Mouse (Mus musculus) telencephalon, adult 2 months (tissue): Measurements from ENCODE around the gene Cdh23.
"Not testable (repeated sequence)": the region's sequence is repeated elsewhere in the genome, so short reads cannot be mapped to it uniquely, and the experiment has no call there.

Experiments used
- DNase-seq: peaks from one replicate; pipeline ENCODE4 v3.0.0-alpha.2; 2011; ENCODE audit warnings: low read depth, low spot score

Cdh23 gene

GRCm38 (mm10) chr10:60696390-60696789 lies at the start of gene Cdh23:
Gene Cdh23 (minus strand): TSS chr10:60696490.
- no peak for DNase-seq

DNA sequence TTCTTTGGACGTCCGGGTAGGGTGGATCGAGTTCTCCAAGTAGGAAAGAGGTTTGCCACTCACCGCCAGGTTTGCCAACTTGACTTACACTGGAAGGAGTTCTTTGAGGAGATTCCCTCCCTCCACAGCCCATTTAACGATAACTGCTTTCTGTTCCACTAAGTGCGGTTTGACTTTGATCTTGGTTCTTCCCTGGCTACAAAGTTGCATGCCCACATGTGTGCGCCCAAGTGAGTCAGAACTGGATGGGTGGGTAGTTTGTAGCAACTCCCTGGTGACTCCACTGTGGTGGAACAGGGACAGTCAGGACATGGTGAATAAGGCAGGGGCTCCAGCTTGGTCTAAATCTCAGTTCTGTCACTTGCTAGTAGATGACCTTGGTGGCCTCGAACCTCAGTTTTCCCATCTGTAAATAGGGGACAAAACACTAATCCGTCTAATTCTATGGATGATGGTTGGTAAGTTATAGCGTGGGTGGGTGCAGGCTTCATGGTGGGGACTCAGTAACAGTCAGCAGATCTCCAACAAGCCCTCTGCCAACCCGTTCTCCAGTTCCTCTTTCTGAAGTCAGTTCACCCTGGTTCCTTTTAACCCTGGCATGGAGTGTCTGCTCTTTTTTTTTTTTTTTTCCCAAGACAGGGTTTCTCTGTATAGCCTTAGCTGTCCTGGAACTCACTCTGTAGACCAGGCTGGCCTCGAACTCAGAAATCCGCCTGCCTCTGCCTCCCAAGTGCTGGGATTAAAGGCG lies 48.4 kb upstream of the Cdh23 start:
- no peak for DNase-seq

GRCm38 (mm10) chr10:60743681-60744080 lies 47.4 kb upstream of the Cdh23 start:
- DNase-seq = no peak

DNA sequence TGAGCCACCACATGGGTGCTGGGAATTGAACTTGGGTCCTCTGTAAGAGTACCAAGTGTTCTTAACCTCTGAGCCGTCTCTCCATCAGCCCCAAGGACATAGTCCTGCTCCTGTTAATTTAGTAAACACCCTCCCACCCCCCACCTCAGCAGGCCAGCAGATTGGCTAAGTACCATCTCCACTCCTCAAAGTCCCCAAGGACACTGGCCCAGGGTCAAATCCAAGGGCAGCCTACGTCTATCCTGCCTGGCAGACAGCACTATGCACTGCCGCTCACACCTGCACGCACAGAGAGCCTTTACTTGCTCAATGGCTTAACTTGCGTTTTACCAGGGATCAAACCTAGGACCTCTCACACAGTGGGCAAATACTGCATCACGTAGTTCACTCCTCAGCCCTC lies 46.7 kb upstream of the Cdh23 start:
- DNase-seq = no peak

- DNase-seq = not testable (repeated sequence)
Observed at GRCm38 (mm10) chr10:60742296-60742695, 46.0 kb upstream of the Cdh23 start.

DNA sequence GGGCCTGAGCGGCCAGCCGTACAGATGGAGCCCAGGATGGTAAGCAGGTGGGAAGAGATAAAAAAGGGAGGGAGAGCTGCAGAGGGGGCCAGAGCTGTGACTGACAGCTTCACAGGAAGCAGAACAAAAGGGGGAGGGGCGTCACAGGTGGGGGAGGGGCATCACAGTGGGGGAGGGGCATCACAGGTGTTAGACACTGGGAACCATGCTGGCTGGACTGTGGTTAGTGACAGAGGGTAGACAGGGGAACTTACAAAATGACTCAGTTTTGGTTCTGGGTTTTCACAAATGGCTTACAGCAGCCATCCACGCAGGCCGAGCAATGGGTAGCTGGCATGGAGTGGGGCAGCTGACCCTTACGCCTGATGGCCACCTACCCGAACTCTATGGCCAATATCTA lies 45.1 kb upstream of the Cdh23 start:
- DNase-seq = no peak

DNA sequence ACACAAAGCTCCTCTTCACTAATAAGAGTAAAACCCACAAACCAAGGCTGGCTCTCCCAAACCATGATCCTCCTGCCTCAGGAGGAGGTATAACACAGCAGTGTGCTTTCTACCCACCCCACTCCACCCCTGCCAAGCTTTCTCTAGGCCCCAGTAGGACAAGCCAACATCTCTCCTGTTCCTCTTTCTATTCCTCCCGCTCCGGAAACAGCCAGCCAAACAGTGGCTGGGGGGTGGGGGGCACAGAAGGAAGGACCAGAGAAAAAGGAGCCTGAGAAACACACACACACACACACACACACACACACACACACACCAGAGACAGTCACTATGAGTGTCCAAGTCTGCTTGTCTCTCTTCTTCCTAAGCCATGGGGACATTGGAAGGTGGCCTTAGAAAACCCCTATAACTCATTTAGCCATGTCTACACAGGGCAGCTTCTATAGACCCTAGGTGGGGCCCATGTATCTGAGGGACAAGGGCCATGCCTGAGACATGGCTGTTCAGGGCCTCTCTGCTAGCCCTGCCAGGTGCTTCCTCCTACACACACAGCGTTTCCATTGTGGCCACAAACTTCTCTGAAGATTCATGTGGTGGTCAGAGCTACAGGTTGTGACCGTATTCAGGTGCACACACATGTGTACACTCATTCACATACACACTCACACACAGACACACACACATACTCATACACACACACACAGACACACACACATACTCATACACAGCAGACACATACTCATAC lies 43.5 kb upstream of the Cdh23 start:
- no peak for DNase-seq

GRCm38 (mm10) chr10:60737886-60738640 lies 41.8 kb upstream of the Cdh23 start:
- DNase-seq = no peak

- no peak for DNase-seq
Observed at GRCm38 (mm10) chr10:60737169-60737728, 41.0 kb upstream of the Cdh23 start.

DNA sequence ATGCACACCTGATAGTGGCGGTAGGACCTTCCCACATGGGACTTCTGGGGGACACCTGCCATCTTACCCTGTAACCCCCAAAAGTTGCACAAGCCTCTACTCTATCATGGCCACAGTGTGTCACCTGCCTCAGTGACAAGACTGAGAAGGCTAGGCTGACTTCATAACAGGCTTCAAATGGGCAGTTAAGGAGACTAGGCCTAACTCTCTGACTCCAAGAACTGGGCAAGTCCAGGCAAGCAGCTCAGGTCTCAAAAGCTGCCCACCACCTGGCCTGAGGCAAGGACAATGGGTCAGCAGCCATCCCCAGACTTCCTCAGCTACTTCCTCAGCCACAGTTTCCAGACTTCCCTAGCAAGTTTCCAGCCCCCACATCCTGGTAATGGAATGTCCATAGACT lies 39.4 kb upstream of the Cdh23 start:
- no peak for DNase-seq

GRCm38 (mm10) chr10:60733471-60733870 lies 37.2 kb upstream of the Cdh23 start:
- DNase-seq = no peak

DNA sequence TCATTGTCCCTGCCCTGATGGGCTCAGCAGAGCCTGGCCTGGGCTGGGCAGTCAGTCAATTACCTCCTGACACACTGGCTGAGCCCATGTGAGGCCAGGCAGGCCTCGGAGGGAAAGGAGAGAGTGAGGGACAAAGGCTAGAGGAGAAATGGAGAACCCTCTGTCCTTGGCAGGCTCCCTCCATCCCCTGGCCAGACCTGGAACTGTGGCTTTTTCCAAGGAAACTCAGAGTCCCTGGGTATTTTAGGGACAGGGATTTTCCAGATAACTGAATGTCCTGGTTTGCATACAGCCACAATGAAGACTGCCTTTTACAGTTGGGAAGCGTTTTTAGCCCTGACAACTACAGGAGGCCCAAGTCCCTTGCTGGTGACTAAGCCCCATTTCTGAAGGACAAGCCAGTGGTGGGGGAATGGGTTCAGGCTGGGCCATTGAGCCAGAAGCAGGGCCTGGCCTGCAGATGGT lies 36.1 kb upstream of the Cdh23 start:
- DNase-seq = no peak

GRCm38 (mm10) chr10:60731742-60732141 lies 35.5 kb upstream of the Cdh23 start:
- peak; percentile 29 for DNase-seq

DNA sequence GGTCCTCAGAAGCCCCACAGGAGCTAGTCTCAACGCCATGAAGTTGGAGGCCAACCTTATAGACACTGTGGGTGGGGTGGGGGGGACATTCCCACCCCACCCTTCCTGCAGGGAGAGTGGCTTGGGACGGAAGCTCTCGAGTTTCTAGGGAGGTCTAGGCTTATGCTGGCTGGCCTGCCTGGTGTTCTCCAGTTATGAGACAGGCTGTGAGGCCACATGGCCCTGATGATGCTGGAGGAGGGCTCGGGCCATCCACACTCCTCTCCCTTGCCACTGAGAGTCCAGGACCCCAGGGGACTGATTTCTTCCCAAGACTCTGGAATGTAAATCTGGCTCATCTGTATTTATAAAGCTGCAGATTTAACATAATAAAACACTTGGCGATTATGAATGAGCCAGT lies 31.0 kb upstream of the Cdh23 start:
- DNase-seq = no peak

GRCm38 (mm10) chr10:60726896-60727295 lies 30.6 kb upstream of the Cdh23 start:
- DNase-seq = no peak

DNA sequence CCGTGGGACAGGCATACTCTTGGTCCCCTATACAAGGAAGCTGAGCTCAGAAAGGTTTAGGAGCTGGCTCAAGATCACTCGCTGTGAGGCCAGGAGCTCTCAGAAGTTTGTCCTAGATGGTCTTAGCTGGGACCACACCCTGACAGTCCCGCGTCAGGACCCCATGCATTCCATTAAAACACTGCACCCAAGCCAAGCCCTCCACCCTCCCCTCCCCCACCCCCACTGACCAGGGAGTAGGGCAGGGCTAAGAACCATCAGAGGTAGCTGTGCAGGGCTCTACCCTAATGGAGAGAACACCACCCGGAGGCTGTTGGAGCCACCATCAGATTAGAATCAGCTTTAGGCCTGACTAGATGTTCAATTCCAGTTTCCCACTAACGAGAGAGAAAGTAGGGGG lies 28.2 kb upstream of the Cdh23 start:
- no peak for DNase-seq

- no peak for DNase-seq
Observed at GRCm38 (mm10) chr10:60723345-60723744, 27.1 kb upstream of the Cdh23 start.

DNA sequence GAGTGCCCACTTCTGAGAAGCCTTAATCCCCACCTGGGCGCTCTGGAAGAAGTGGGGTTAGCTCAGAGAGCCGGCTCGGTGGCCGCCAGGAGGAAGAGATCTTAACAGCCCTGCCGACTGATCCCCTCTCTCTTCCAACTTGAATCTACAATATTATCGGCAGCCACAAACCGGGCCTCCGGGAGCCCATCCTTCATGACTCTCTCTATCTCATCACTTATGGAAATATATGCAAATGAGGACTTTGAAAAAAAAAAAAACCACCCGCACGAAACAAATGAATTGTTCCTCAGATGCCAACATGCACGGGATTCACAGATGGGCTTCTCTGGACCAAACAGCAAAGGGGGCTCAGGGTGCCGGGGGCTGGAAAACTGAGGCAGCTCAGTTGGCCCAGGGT lies 25.4 kb upstream of the Cdh23 start:
- no peak for DNase-seq

- no peak for DNase-seq
Observed at GRCm38 (mm10) chr10:60720461-60720860, 24.2 kb upstream of the Cdh23 start.

- no peak for DNase-seq
Observed at GRCm38 (mm10) chr10:60718491-60718890, 22.2 kb upstream of the Cdh23 start.

DNA sequence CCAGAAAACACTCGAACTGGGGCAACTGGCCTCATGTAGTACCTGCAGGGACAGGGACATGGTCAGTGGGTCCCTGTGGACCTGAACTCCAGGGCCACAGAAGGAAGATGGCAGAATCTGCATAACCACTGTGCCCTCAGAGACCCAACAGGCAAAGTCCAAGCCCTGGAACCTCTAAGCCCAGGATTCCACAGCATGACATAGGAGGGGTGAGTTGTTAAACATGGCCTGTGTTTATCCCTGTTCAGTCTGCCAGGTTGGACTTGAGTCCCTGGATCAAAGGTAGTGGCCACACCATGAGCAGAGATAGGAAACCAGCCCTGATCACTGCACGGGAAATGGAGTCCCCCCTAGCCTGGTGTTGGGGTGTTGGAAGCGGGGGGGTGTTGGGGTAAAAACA lies 20.2 kb upstream of the Cdh23 start:
- DNase-seq = no peak

GRCm38 (mm10) chr10:60712299-60712698 lies 16.0 kb upstream of the Cdh23 start:
- DNase-seq = not testable (repeated sequence)
